Mouse (Mus musculus): ENCODE measurements at regions not wholly inside any gene's neighbourhood (a gene's known extent, or its start where the extent isn't known, plus 50 kb on each side); places are given as distances from the start of the nearest gene placed in this dataset.

GRCm38 (mm10) chr3:66646251-66646650, 334.9 kb upstream of the Rsrc1 start:
- DNase-seq, result peak; percentile 25

- DNase-seq, result no peak
Observed at GRCm38 (mm10) chr3:66649271-66649670, 331.9 kb upstream of the Rsrc1 start.

GRCm38 (mm10) chr3:66650076-66650748, 331.0 kb upstream of the Rsrc1 start:
- peak; percentile 15 for DNase-seq

- no peak for DNase-seq
Observed at GRCm38 (mm10) chr3:66650749-66651472, 330.3 kb upstream of the Rsrc1 start.

- no peak for DNase-seq
Observed at GRCm38 (mm10) chr3:66652139-66652846, 328.9 kb upstream of the Rsrc1 start.

- DNase-seq, result no peak
Observed at GRCm38 (mm10) chr3:66653961-66654360, 327.2 kb upstream of the Rsrc1 start.

- no peak for DNase-seq
Observed at GRCm38 (mm10) chr3:66654860-66655259, 326.3 kb upstream of the Rsrc1 start.

- DNase-seq, result no peak
Observed at GRCm38 (mm10) chr3:66656458-66656857, 324.7 kb upstream of the Rsrc1 start.

- DNase-seq, result no peak
Observed at GRCm38 (mm10) chr3:66660555-66660954, 320.6 kb upstream of the Rsrc1 start.

GRCm38 (mm10) chr3:66661826-66662618, 319.2 kb upstream of the Rsrc1 start:
- DNase-seq, result no peak

- no peak for DNase-seq
Observed at GRCm38 (mm10) chr3:66683589-66684286, 297.5 kb upstream of the Rsrc1 start.

- no peak for DNase-seq
Observed at GRCm38 (mm10) chr3:66684287-66684903, 296.8 kb upstream of the Rsrc1 start.

- DNase-seq, result no peak
Observed at GRCm38 (mm10) chr3:66685136-66685535, 296.1 kb upstream of the Rsrc1 start.

GRCm38 (mm10) chr3:66687126-66687525, 294.1 kb upstream of the Rsrc1 start:
- DNase-seq, result no peak

GRCm38 (mm10) chr3:66690906-66691522, 290.2 kb upstream of the Rsrc1 start:
- DNase-seq, result peak; percentile 38

- DNase-seq, result no peak
Observed at GRCm38 (mm10) chr3:66695125-66695524, 286.1 kb upstream of the Rsrc1 start.

GRCm38 (mm10) chr3:66695661-66696253, 285.4 kb upstream of the Rsrc1 start:
- no peak for DNase-seq

- no peak for DNase-seq
Observed at GRCm38 (mm10) chr3:66698083-66698482, 283.1 kb upstream of the Rsrc1 start.

GRCm38 (mm10) chr3:66705766-66706165, 275.4 kb upstream of the Rsrc1 start:
- no peak for DNase-seq

GRCm38 (mm10) chr3:66735468-66735867, 245.7 kb upstream of the Rsrc1 start:
- DNase-seq, result no peak

Data from adrenal gland, postnatal 10 days (tissue).